Mouse (Mus musculus): ENCODE measurements at regions not wholly inside any gene's neighbourhood (a gene's known extent, or its start where the extent isn't known, plus 50 kb on each side); places are given as distances from the start of the nearest gene placed in this dataset.
"Not testable (repeated sequence)": the region's sequence is repeated elsewhere in the genome, so short reads cannot be mapped to it uniquely, and the experiment has no call there.

DNA sequence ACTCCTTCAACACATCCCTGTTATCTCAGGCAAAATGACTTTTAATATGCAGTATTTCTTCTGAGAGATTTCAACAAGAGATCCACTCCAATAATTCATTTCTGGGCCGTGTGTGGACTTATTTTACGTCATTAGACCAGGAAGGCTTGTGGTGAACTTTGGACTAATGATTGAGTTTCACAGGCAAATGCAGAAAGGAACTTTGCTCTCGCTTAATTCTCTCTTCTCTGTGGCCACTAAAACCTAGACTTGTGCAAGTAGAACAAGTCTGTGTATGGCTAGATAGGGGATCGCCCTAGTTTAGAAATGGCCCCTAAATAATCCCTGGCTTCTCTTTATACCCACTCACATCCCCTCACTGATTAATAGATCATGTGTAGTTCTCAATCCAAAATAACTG lies 50.6 kb upstream of the Ppp1r12a start:
- DNase-seq: no peak
- intact Hi-C loops (cut with DNase I; ENCODE audit: low total_unique reads): no loop called here

DNA sequence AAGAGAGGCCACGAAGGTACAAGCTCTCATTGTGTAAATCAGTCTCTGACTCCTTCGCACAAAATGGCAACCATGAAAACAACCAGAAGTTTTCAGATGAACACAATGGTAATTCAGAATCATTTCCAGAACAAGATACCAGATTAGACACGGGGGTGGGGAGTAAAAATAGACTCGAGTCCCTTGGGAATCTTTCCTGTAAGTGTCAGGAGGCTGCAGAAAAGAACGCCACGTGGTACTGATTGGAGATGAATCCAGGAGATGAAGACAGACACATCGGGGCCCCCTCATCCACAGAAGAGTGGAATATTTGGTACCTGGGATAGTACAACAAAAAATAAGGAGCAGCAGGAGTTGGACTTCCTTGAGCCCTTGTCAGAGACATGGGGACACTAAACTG lies 51.1 kb upstream of the Ppp1r12a start:
- no peak for DNase-seq
- intact Hi-C loops (cut with DNase I; ENCODE audit: low total_unique reads): no loop called here

GRCm38 (mm10) chr10:108110197-108110596 lies 51.8 kb upstream of the Ppp1r12a start:
- DNase-seq: no peak
- intact Hi-C loops (cut with DNase I; ENCODE audit: low total_unique reads): no loop called here

DNA sequence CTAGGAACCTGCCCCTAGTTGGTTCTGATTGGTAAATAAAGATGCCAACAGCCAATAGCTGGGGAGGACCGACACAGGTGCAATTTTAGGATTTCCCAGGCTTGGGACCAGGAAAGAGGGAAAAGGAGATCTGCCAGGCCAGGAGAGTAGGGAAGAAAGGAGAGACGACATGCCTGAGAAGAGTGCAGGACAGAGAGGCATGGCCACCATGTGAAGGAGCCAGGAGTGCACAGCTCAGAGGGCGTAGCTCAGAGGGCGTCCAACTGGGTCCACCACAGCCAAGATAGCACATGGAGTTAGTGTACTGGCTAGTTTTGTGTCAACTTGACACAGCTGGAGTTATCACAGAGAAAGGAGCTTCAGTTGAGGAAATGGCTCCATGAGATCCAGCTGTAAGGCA lies 53.5 kb upstream of the Ppp1r12a start:
- intact Hi-C loops (cut with DNase I; ENCODE audit: low total_unique reads); DNase-seq: not testable (repeated sequence)

DNA sequence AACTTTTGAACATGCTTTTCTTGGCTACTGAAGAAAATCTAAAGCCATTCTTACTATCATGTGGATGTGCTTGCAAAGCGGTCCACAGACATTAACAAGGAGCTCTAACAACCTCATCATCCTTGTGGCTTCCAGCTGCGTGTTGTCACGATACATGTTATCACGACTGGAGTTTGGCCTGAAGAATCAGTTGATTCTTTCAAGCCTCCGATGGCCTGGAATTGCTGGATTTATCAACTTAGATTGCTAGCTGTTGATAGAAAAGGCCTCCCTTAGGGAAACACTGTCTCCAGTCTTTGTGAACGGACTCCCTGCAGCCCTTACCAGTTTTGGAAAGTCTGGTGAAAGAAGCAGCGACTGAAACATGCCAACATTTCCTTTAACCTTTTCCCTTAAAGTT lies 60.5 kb upstream of the Ppp1r12a start:
- intact Hi-C loops (cut with DNase I; ENCODE audit: low total_unique reads): no loop called here
- DNase-seq: no peak

DNA sequence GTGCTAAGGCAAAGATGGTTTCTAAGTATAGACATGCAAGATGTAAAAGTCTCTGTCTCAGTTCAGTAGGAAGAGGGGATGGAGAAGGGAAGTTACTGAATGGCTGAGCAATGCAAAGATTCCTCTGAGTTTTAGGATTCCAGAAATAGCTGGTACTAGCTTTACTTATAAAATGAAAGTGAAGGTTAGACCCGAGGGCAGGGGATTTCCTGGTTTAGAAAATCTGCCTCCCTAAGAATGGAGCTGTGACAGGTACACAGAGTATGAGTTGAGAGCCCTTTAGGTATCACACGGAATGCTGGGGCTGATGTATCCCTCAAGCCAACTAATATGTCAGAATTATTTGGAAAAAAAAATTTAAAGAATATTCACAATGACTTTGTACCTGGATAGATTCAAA lies 69.0 kb upstream of the Ppp1r12a start:
- no peak for DNase-seq
- intact Hi-C loops (cut with DNase I; ENCODE audit: low total_unique reads): no loop called here

DNA sequence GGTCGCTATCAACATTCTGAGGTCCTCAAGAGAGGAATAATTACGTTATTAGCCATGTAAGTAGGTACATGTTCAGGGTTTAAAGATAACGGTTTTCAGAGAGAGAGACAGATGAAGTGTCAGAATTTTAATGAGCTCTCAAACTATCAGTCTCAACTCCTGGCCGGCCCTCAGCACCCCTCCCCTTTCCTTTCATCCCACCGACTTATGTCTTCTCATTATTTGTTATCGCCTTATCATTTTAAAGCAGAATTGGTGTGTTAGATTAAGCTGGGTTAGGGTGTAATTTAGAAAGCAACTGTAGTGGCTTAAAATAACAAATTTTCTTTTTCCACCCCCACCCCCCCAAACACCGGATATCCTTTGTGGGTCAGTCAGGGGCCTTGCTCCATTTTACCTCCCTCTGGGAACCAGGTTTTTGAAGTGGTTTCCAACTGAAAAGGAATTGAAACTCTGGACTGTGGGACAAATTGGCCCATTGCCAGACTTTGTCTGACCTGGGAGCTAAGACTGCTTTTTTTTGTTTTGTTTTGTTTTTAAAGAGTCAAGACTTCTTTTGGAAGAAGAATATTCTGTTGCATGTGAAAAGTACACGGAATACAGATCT lies 72.5 kb upstream of the Ppp1r12a start:
- peak; percentile 34 for DNase-seq
- intact Hi-C loops (cut with DNase I; ENCODE audit: low total_unique reads): no loop called here

- intact Hi-C loops (cut with DNase I; ENCODE audit: low total_unique reads): no loop called here
- DNase-seq: no peak
These were observed 73.1 kb upstream of the Ppp1r12a start for GRCm38 (mm10) chr10:108088883-108089282.

GRCm38 (mm10) chr10:108088209-108088608 lies 73.8 kb upstream of the Ppp1r12a start:
- intact Hi-C loops (cut with DNase I; ENCODE audit: low total_unique reads): no loop called here
- DNase-seq: no peak

DNA sequence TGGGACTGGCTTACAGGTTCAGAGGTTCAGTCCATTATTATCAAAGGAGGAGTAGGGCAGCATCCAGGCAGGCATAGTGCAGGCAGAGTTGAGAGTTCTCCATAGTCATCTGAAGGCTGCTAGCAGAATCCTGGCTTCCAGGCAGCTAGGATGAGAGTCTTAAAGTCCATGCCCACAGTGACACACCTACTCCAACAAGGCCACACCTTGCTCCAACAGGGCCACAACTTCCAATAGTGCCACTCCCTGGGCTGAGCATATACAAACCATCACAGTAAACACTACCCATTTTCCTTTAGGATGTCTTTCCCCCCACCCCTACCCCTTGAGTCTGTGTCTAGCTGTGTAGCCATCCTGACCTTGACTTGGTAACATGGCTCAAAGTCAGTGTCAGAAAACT lies 78.8 kb upstream of the Ppp1r12a start:
- no peak for DNase-seq
- intact Hi-C loops (cut with DNase I; ENCODE audit: low total_unique reads): no loop called here

GRCm38 (mm10) chr10:108075144-108075543 lies 86.8 kb upstream of the Ppp1r12a start:
- DNase-seq: no peak
- intact Hi-C loops (cut with DNase I; ENCODE audit: low total_unique reads): no loop called here

GRCm38 (mm10) chr10:108073828-108074227 lies 88.2 kb upstream of the Ppp1r12a start:
- DNase-seq: no peak
- intact Hi-C loops (cut with DNase I; ENCODE audit: low total_unique reads): no loop called here

- DNase-seq: no peak
- intact Hi-C loops (cut with DNase I; ENCODE audit: low total_unique reads): no loop called here
These were observed 89.8 kb upstream of the Ppp1r12a start for GRCm38 (mm10) chr10:108072211-108072610.

DNA sequence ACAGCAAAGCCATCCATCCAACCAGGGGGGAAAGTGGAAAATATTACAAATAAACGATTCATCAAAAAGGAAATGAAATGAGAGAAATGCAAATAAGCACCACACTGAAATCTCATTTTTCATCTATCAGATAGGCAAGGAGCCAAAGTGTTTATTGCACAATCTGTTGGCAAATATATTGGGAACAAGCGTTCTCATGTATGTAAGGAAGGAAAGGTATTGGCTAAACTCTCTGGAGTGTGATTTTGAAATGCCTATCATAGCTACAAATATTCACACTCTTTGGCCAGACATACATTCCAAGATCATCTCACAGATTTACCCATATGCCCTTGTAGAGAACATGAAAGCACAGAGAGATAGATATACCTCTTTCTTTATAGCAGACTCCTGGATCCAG lies 90.6 kb upstream of the Ppp1r12a start:
- no peak for DNase-seq
- intact Hi-C loops (cut with DNase I; ENCODE audit: low total_unique reads): no loop called here

DNA sequence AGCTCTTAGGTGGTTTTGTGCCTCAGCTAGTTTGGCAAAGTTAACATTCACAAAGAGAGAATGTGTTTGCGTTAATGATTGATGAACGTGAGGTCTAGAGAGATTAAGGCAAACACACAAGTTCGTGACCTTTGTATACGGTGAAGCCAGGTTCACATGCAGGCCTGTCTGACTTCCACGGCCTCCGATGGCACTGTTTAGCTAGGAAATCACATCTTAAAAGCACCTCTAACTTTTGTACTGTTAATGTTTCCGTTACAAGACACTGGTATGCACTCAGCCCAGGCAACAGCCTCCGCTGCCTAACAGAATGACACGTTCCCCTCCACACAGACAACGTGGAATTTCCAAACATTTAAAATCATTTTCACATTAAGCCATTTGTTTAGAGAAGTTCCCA lies 94.3 kb upstream of the Ppp1r12a start:
- intact Hi-C loops (cut with DNase I; ENCODE audit: low total_unique reads): no loop called here
- no peak for DNase-seq

GRCm38 (mm10) chr10:108066241-108066640 lies 95.8 kb upstream of the Ppp1r12a start:
- intact Hi-C loops (cut with DNase I; ENCODE audit: low total_unique reads): no loop called here
- no peak for DNase-seq

DNA sequence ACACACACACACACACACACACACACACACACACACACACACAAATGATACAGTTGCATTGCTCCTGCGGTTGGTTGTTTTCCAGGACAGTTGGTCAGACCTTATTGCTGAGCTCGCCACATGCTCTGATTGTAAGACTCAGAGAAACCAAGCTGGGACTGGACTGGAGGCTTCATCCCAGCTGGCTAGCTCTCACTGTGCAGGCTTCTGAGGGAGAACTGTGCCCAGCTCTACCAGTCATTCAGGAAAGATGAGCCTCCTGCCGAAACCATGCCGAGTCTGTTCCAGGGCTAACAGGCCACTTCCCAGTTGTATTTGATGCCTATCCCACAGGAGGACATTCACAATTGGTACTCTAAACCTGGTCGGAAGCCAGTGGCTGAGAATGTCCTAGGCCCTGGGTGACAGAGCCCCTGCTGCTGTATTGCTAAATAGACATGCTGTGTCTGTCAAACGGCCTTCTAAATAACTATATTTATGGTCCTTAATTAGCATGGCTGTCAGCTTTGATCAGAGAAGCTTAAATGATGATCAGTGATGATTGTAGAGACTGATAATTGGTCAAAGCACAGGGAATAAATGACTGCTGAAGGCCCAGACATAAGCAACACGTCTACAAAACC lies 100.1 kb upstream of the Ppp1r12a start:
- DNase-seq: peak; percentile 21
- intact Hi-C loops (cut with DNase I; ENCODE audit: low total_unique reads): no loop called here

- intact Hi-C loops (cut with DNase I; ENCODE audit: low total_unique reads): no loop called here
- no peak for DNase-seq
These were observed 101.4 kb upstream of the Ppp1r12a start for GRCm38 (mm10) chr10:108060554-108060953.

DNA sequence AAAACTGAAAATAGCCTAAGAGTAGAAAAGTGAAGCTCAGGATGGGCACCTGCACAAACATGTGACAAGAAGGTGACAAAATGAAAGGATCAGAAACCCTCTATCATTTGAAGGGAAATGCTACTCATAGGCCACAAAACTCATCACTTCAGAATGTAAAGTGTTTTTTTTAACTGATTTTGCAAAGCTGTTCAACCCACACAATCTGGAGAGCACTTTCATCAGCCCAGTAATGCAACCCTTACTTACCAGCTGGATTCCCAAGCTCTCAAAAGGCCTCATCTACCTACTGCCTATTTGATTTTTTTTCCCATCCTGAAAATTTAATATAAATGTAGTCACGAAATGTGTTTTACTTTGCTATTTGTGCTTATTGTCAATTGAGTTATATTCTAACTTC lies 110.4 kb upstream of the Ppp1r12a start:
- intact Hi-C loops (cut with DNase I; ENCODE audit: low total_unique reads): no loop called here
- no peak for DNase-seq

DNA sequence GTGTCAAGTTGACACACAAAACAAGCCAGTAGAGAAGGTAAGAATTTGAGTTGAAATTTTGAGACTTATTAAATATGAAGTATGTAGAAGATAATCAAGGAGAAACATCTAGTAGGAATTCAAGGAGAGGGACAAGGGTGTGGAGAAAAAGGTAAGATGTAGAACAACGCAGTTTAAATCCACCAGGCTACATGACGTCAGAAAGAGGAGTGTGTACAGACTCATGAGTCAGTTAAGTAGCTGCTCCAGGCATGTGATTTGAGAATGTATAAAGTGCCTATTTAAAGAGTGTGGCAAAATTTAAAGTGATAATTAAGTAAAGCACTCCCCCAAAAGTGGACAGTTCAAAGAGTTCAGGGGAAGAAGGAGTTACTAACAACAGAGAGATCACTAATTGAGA lies 113.6 kb upstream of the Ppp1r12a start:
- no peak for DNase-seq
- intact Hi-C loops (cut with DNase I; ENCODE audit: low total_unique reads): no loop called here

- DNase-seq: peak; percentile 4
- intact Hi-C loops (cut with DNase I; ENCODE audit: low total_unique reads): no loop called here
These were observed 118.5 kb upstream of the Ppp1r12a start for GRCm38 (mm10) chr10:108043519-108043918.

DNA sequence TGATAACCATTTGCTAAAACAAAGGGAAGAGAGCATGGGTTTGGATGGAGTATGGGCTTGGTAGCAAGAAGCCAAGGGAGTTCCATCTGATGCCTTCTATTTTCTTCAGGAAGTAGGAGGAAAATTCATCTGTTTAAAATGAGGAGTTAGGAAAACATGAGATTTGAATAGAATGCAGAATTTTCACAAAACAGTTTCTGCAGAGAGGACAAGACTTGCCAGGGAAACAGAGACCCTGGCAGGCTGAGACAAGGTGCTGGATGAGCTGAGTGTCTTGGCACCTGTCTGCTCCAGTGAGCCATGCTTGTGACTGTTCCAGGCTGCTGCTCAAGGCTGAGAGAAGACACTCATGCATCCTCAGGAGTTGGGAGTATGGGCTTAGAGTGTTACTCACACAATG lies 122.0 kb upstream of the Ppp1r12a start:
- DNase-seq: no peak
- intact Hi-C loops (cut with DNase I; ENCODE audit: low total_unique reads): no loop called here
